Mouse (Mus musculus): ENCODE data around the gene Dgke. TPM values are rescaled to one million over a fixed set of nuclear protein-coding genes. Genes with fewer than 3 reads are reported as not detected.

The Dgke gene
- polyA plus RNA-seq (2014; fragmentation: Illumina TruSeq; extraction: RNeasy Lipid Tissue Mini Kit (QIAGEN cat#74804); ENCODE audit: low read depth, low replicate concordance) = 6.5 TPM

GRCm38 (mm10) chr11:89066750-89067149 is at the start of gene Dgke:
Dgke (minus strand) TSS chr11:89066850.

GRCm38 (mm10) chr11:89073541-89073940 is 6.9 kb upstream of the Dgke start, which contains the start of gene Gm525:
Gm525 (plus strand) TSS chr11:89073841.

GRCm38 (mm10) chr11:88998974-88999722 is 67.5 kb downstream of the Dgke start, which contains the start of gene Trim25:
Trim25 (plus strand) TSS chr11:88999376.

Other genes starting within 250 kb of the Dgke start
- 47.2 TPM for gene Akap1, start 202.3 kb downstream of the Dgke start, polyA plus RNA-seq (2014; fragmentation: Illumina TruSeq; extraction: RNeasy Lipid Tissue Mini Kit (QIAGEN cat#74804); ENCODE audit: low read depth, low replicate concordance)
- gene Scpep1, start 111.4 kb downstream of the Dgke start, polyA plus RNA-seq (2014; fragmentation: Illumina TruSeq; extraction: RNeasy Lipid Tissue Mini Kit (QIAGEN cat#74804); ENCODE audit: low read depth, low replicate concordance) = 37.8 TPM
- not detected for gene Elobl, start 99.9 kb downstream of the Dgke start, polyA plus RNA-seq (2014; fragmentation: Illumina TruSeq; extraction: RNeasy Lipid Tissue Mini Kit (QIAGEN cat#74804); ENCODE audit: low read depth, low replicate concordance)
- 10.1 TPM for gene Coil, start 96.6 kb downstream of the Dgke start, polyA plus RNA-seq (2014; fragmentation: Illumina TruSeq; extraction: RNeasy Lipid Tissue Mini Kit (QIAGEN cat#74804); ENCODE audit: low read depth, low replicate concordance)
- 19.5 TPM for gene Trim25, start 67.5 kb downstream of the Dgke start, polyA plus RNA-seq (2014; fragmentation: Illumina TruSeq; extraction: RNeasy Lipid Tissue Mini Kit (QIAGEN cat#74804); ENCODE audit: low read depth, low replicate concordance)
- gene Gm525, start 7.0 kb upstream of the Dgke start, polyA plus RNA-seq (2014; fragmentation: Illumina TruSeq; extraction: RNeasy Lipid Tissue Mini Kit (QIAGEN cat#74804); ENCODE audit: low read depth, low replicate concordance) = 1.3 TPM
- gene Nog, start 235.5 kb upstream of the Dgke start, polyA plus RNA-seq (2014; fragmentation: Illumina TruSeq; extraction: RNeasy Lipid Tissue Mini Kit (QIAGEN cat#74804); ENCODE audit: low read depth, low replicate concordance) = 2.0 TPM

Measured in adipose tissue, adult 10 weeks (tissue).